Mouse (Mus musculus): ENCODE data around the gene Stmn3. TPM values are rescaled to one million over a fixed set of nuclear protein-coding genes. Genes with fewer than 3 reads are reported as not detected.

Gene Stmn3
- total RNA-seq, 1 experiment = 7.9 TPM

- in situ Hi-C loops (cut with MboI; ENCODE audit: low sequenced_read_pairs in 2 of 2, unreplicated experiment in 2 of 2) = no loop called here
- peaks cover 43% of the 10 kb centered on the region for H3K36me3 ChIP-seq (ENCODE audit: control insufficient read depth, insufficient read depth, low read length, poor library complexity, severe bottlenecking)
- TF ChIP-seq ZNF384 (IDR thresholded peaks at IDR 0.05; ENCODE audit: low read depth, low read length) (no peak), ZC3H11A (IDR thresholded peaks at IDR 0.05; ENCODE audit: borderline replicate concordance, low read depth, low read length) (no peak), CHD2 (IDR thresholded peaks at IDR 0.05; ENCODE audit: low read depth, low read length) (no peak), MAFK (IDR thresholded peaks at IDR 0.05; ENCODE audit: insufficient read depth, low read depth, low read length) (no peak), HCFC1 (IDR thresholded peaks at IDR 0.05; ENCODE audit: borderline replicate concordance, insufficient read depth, low read length) (no peak)
- no peak overlapping the region for H3K9ac ChIP-seq (ENCODE audit: insufficient read depth, low read depth, low read length, poor library complexity, severe bottlenecking)
- H3K9me3 ChIP-seq (ENCODE audit: control insufficient read depth, insufficient read depth, low read depth, low read length) = no peaks in the 10 kb centered on the region
- H3K4me1 ChIP-seq (ENCODE audit: control insufficient read depth in 2 of 2, insufficient read depth in 2 of 2, low read length in 2 of 2, poor library complexity in 1 of 2) = peaks cover 4 to 19% of the 10 kb centered on the region in 2 experiments; a peak in 2 of 4 replicates
- H3K4me3 ChIP-seq (ENCODE audit: insufficient read depth in 1 of 2, low read depth in 1 of 2, low read length in 2 of 2, poor library complexity in 1 of 2, severe bottlenecking in 1 of 2) = peak overlapping the region in 1 of 2 experiments; percentile 42; a peak in 2 of 4 replicates
- DNase-seq (ENCODE audit: low read depth, low spot score) = no peak
- peak overlapping the region; percentile 64 for H3K27ac ChIP-seq (ENCODE audit: insufficient read depth, low read depth, low read length, poor library complexity, severe bottlenecking)
Observed at GRCm38 (mm10) chr2:181322136-181322535, 7.8 kb upstream of the Stmn3 start.

- in situ Hi-C loops (cut with MboI; ENCODE audit: low sequenced_read_pairs in 2 of 2, unreplicated experiment in 2 of 2) = no loop called here
- TF ChIP-seq ZNF384 (IDR thresholded peaks at IDR 0.05; ENCODE audit: low read depth, low read length) (no peak), MAFK (IDR thresholded peaks at IDR 0.05; ENCODE audit: insufficient read depth, low read depth, low read length) (no peak), ZC3H11A (IDR thresholded peaks at IDR 0.05; ENCODE audit: borderline replicate concordance, low read depth, low read length) (no peak), HCFC1 (IDR thresholded peaks at IDR 0.05; ENCODE audit: borderline replicate concordance, insufficient read depth, low read length) (no peak)
- Histone ChIP-seq H3K4me3 (ENCODE audit: insufficient read depth in 1 of 2, low read depth in 1 of 2, low read length in 2 of 2, poor library complexity in 1 of 2, severe bottlenecking in 1 of 2) (peak overlapping the region; percentile 99 to 100), H3K36me3 (ENCODE audit: control insufficient read depth, insufficient read depth, low read length, poor library complexity, severe bottlenecking) (peaks cover 29% of the 10 kb centered on the region), H3K9me3 (ENCODE audit: control insufficient read depth, insufficient read depth, low read depth, low read length) (no peaks in the 10 kb centered on the region), H3K27ac (ENCODE audit: insufficient read depth, low read depth, low read length, poor library complexity, severe bottlenecking) (peak overlapping the region; percentile 94), H3K4me1 (ENCODE audit: control insufficient read depth in 2 of 2, insufficient read depth in 2 of 2, low read length in 2 of 2, poor library complexity in 1 of 2) (peaks cover 4 to 19% of the 10 kb centered on the region in 2 experiments; a peak in 2 of 4 replicates), H3K9ac (ENCODE audit: insufficient read depth, low read depth, low read length, poor library complexity, severe bottlenecking) (peak overlapping the region; percentile 99)
- DNase-seq (ENCODE audit: low read depth, low spot score) = no peak
Observed at GRCm38 (mm10) chr2:181320103-181320499, 5.8 kb upstream of the Stmn3 start.

GRCm38 (mm10) chr2:181319248-181320102 is 5.2 kb upstream of the Stmn3 start, which contains the start of gene Rtel1:
Gene Rtel1, plus strand, starts transcription at chr2:181319739.
- H3K9ac ChIP-seq (ENCODE audit: insufficient read depth, low read depth, low read length, poor library complexity, severe bottlenecking) = peak within 1 kb of the TSS; percentile 99
- in situ Hi-C loops (cut with MboI; ENCODE audit: low sequenced_read_pairs in 2 of 2, unreplicated experiment in 2 of 2) = no loop called here
- no peaks in the 10 kb centered on the region for H3K9me3 ChIP-seq (ENCODE audit: control insufficient read depth, insufficient read depth, low read depth, low read length)
- TF ChIP-seq ZC3H11A (IDR thresholded peaks at IDR 0.05; ENCODE audit: borderline replicate concordance, low read depth, low read length) = no peak
- TF ChIP-seq CHD2 (IDR thresholded peaks at IDR 0.05; ENCODE audit: low read depth, low read length) = 0 out of 2 replicates have a peak, but pooled peaks have one; percentile 32
- no peak for TF ChIP-seq ZNF384 (IDR thresholded peaks at IDR 0.05; ENCODE audit: low read depth, low read length)
- TF ChIP-seq HCFC1 (IDR thresholded peaks at IDR 0.05; ENCODE audit: borderline replicate concordance, insufficient read depth, low read length) = peak; percentile 80
- peak; percentile 97 for TF ChIP-seq MAFK (IDR thresholded peaks at IDR 0.05; ENCODE audit: insufficient read depth, low read depth, low read length)
- peak within 1 kb of the TSS; percentile 94 for H3K27ac ChIP-seq (ENCODE audit: insufficient read depth, low read depth, low read length, poor library complexity, severe bottlenecking)
- peaks cover 23% of the 10 kb centered on the region for H3K36me3 ChIP-seq (ENCODE audit: control insufficient read depth, insufficient read depth, low read length, poor library complexity, severe bottlenecking)
- peak; percentile 82 for DNase-seq (ENCODE audit: low read depth, low spot score)
- H3K4me3 ChIP-seq (ENCODE audit: insufficient read depth in 1 of 2, low read depth in 1 of 2, low read length in 2 of 2, poor library complexity in 1 of 2, severe bottlenecking in 1 of 2) = peak within 1 kb of the TSS; percentile 99 to 100
- peaks cover 4 to 17% of the 10 kb centered on the region in 2 experiments; a peak in 2 of 4 replicates for H3K4me1 ChIP-seq (ENCODE audit: control insufficient read depth in 2 of 2, insufficient read depth in 2 of 2, low read length in 2 of 2, poor library complexity in 1 of 2)

- Histone ChIP-seq H3K4me1 (ENCODE audit: control insufficient read depth in 2 of 2, insufficient read depth in 2 of 2, low read length in 2 of 2, poor library complexity in 1 of 2) (peaks cover 0 to 11% of the 10 kb centered on the region in 2 experiments; a peak in 2 of 4 replicates), H3K4me3 (ENCODE audit: insufficient read depth in 1 of 2, low read depth in 1 of 2, low read length in 2 of 2, poor library complexity in 1 of 2, severe bottlenecking in 1 of 2) (peak overlapping the region; percentile 63 to 83), H3K9me3 (ENCODE audit: control insufficient read depth, insufficient read depth, low read depth, low read length) (no peaks in the 10 kb centered on the region), H3K27ac (ENCODE audit: insufficient read depth, low read depth, low read length, poor library complexity, severe bottlenecking) (0 out of 2 replicates have a peak overlapping the region, but pooled peaks have one; percentile 5), H3K36me3 (ENCODE audit: control insufficient read depth, insufficient read depth, low read length, poor library complexity, severe bottlenecking) (no peaks in the 10 kb centered on the region), H3K9ac (ENCODE audit: insufficient read depth, low read depth, low read length, poor library complexity, severe bottlenecking) (peak overlapping the region; percentile 34)
- DNase-seq (ENCODE audit: low read depth, low spot score) = no peak
- TF ChIP-seq ZC3H11A (IDR thresholded peaks at IDR 0.05; ENCODE audit: borderline replicate concordance, low read depth, low read length) (no peak), ZNF384 (IDR thresholded peaks at IDR 0.05; ENCODE audit: low read depth, low read length) (no peak; the same call in 1 of the 2 replicates), HCFC1 (IDR thresholded peaks at IDR 0.05; ENCODE audit: borderline replicate concordance, insufficient read depth, low read length) (no peak), MAFK (IDR thresholded peaks at IDR 0.05; ENCODE audit: insufficient read depth, low read depth, low read length) (no peak), CHD2 (IDR thresholded peaks at IDR 0.05; ENCODE audit: low read depth, low read length) (no peak)
- in situ Hi-C loops (cut with MboI; ENCODE audit: low sequenced_read_pairs in 2 of 2, unreplicated experiment in 2 of 2) = no loop called here
Observed at GRCm38 (mm10) chr2:181313344-181314079, 788 bp downstream of the Stmn3 start.
